Mouse (Mus musculus) adrenal gland, adult (tissue): ENCODE results near the gene Elp6.

ENCODE experiments used
- DNase-seq, 2 experiments: peaks; one replicate each; pipeline ENCODE4 v3.0.0; 2022 to 2023; ENCODE audit warnings: low spot score in 1 of 2; ENCODE audit not compliant: inconsistent age in 2 of 2

The Elp6 gene

GRCm38 (mm10) chr9:110351932-110352632, 47.1 kb downstream of the Elp6 start:
- no peak for DNase-seq

- no peak for DNase-seq
Observed at GRCm38 (mm10) chr9:110358341-110358740, 53.4 kb downstream of the Elp6 start.

- DNase-seq, result no peak
Observed at GRCm38 (mm10) chr9:110361299-110361698, 56.3 kb downstream of the Elp6 start.

- no peak for DNase-seq
Observed at GRCm38 (mm10) chr9:110362337-110362736, 57.4 kb downstream of the Elp6 start.

GRCm38 (mm10) chr9:110366746-110367145, 61.8 kb downstream of the Elp6 start:
- peak; percentile 82 to 92 for DNase-seq

- DNase-seq, result no peak
Observed at GRCm38 (mm10) chr9:110369860-110370259, 64.9 kb downstream of the Elp6 start.
